Mouse (Mus musculus) liver, embryonic 18 days (tissue): ENCODE results near the gene Mblac1. TPM values are rescaled to one million over a fixed set of nuclear protein-coding genes. Genes with fewer than 3 reads are reported as not detected.

Experiments used
- polyA plus RNA-seq: library from polyadenylated mRNA; depleted of rRNA; stranded (reverse); fragments of >200 nt; gene quantifications from 2 replicates; pipeline ENCODE4 v1.2.3, GENCODE M21; 2012; rRNA removed

Mblac1 gene
- polyA plus RNA-seq: 1.7 and 1.8 TPM in 2 replicates

DNA sequence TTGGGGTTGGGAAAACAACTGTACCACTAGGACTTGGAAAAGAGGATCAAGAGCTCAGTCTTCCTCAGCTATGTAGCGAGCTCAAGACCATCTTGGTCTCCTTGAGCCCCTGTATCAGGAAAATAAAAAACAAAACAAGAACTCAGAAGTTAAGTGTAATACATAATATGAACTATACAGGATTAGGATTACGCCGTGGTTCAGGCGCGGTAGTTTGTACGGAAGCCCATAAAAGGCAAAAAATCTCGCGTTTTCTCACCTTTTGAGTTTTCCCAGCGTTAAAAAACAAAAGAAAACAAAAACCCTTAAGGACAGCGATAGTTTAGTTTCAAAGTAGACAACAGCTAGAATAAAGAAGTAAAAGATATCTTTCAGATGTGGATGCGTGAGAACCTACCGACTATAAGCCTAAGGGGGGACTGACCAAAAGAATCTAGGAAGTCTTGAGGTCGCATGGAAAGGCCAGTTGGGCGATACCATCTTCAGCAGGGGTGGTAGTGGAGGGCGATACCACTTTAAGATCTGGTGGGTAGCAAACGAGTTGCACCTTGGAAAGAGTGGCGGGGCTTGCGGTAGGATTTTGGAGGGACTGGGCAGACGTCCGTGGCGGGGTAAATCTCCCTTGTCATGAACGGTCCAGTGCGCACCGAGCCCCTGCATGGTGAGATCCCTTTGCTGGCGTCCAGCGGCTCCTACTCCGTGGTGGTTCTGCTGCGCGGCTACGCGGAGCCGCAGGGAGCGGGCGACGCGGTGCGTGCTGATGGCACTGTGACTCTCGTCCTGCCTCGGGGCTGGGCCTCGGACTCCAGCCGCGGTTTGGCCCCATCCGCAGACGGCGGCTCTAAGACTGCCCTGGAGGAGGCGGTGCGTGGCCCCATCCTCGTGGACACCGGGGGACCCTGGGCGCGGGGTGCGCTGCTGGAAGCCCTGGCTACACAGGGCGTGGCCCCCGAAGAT, at the start of gene Mblac1:
Mblac1 (plus strand) TSS at position 544 of the 957 bp plus-strand sequence.

DNA sequence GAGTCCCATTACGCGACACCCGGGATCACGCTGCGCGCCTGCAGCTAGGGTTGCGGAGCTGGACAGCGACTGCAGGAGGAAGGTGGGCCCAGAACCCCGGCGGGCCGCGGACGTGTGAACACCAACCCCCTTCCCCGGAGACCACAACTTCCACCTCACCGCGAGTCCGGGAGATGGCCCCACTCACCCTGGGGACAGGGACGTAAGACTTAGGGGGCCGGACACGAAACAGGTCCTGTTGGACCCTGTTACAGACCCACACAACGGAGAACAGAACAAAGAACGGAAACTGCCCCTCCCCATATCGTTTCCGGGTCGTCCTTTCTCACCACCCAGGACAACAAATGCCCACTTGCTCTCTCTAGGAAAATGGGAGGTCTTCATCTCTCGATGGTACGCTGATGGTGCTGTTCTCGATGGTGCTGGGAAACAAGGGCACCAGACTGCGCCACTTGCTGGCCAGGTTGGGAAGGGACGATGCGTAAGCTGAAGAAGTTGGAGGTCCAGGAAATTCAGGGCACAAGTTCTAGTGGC, 38.6 kb upstream of the Mblac1 start, which contains the start of gene Zfp113:
Zfp113 (minus strand) TSS at position 302 of the 534 bp plus-strand sequence.

DNA sequence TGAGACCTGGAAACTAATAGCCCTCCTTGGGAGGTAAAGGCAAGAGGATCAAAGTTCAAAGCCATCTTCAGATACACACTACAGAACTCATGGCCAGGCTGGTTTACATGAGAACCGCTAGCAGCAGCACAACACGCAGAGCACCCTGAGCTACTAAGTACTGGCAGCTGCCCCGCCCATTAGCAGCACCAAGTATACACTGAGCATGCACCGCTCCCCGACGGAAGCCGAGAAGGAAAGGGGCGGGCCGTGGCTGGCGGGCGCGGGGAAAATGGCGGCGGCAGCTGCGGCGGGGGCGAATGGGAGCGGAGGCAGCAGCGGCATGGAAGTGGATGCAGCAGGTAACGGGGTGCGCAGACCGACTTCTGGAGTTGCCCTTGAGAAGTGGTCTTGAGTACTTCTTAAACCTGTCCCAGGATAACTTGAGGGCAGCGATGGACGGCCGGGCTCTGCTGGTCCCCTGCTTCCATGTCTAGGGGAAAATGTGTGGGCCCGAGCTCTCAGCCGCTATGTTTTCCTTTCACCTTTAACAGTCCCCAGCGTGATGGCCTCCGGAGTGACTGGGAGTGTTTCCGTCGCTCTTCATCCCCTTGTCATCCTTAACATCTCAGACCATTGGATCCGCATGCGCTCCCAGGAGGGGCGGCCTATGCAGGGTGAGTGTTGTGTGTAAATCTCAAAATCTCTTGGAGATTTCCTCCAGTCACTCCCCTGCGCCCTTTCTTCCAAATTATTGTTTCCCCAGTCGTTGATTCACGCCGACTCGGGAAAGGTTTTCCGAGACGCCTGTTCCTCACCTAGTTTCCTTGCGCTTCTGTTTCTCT, 33.1 kb upstream of the Mblac1 start, which contains the start of gene Cops6:
Cops6 (plus strand) TSS at position 230 of the 824 bp plus-strand sequence.

DNA sequence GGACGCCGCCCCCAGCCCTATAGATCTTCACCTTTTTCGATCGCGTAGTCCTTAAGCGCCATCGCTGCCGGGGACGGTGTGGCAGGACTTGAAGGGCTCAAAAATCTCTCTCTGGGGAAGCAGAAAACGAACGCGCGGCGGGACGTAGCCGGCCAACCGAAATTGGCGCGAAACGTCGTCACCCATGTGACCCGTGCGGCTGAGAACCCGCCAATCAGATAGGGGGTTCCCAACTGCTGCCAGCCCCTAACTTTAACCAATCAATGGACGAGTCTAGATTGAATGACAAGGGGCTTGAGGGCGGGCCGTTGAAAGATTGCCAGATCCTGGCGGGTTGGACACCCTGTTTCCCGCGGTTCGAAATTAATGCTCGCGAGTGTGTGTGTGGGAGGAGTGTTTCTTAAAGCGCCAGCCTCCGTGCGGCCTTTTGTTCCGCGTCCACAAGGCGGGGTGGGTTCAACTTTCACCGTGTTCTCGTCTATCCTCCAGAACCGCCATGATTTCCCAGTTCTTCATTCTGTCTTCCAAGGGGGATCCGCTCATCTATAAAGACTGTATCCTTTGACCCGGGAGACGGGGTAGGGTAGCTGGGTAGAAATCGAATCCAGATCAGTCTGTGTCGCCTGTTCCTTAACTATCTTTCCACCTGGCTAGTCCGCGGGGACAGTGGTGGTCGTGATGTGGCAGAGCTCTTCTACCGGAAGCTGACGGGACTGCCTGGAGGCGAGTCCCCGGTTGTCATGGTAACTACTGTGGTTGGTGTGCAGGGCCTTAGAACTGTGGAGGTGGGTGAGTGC, 22.2 kb upstream of the Mblac1 start, which contains the start of the genes Ap4m1 and Mcm7:
Ap4m1 (plus strand) TSS at position 308 of the 797 bp plus-strand sequence.
Mcm7 (minus strand) TSS at position 728 of the 797 bp plus-strand sequence.

DNA sequence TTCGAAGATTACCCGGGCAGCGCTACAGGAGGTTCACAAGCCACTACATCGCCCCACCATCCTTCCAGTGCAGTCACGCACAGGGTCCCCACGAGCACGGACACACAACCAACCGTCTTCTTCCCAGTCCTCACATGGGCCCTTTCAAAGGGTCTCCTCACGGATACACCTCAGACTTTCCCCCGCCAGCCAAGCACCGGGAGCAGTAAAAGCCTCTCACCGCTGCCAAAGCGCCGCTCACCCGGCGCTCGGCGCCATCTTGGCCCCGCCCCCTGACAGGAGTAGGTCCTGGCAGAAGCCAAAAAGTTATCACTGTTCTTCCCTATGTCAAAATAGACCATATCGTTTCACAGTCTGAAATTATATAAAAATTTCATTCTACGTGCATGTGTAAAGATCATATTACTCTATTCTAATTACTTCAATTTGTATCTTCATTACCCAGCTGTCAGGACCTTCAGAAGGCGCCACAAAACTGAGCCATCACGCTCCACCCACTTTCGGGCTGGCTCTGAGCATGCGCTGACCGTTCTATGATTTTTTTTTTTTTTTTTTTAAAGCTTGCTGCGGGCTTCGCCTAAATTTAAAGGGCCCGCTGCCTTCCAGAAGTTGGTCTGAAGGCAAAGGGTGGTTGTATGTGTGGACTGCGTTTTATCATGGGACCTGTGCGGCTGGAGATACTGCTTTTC, 7.0 kb upstream of the Mblac1 start, which contains the start of the genes Taf6 and Cnpy4:
Taf6 (minus strand) TSS at position 502 of the 689 bp plus-strand sequence.
Cnpy4 (plus strand) TSS at position 536 of the 689 bp plus-strand sequence.

DNA sequence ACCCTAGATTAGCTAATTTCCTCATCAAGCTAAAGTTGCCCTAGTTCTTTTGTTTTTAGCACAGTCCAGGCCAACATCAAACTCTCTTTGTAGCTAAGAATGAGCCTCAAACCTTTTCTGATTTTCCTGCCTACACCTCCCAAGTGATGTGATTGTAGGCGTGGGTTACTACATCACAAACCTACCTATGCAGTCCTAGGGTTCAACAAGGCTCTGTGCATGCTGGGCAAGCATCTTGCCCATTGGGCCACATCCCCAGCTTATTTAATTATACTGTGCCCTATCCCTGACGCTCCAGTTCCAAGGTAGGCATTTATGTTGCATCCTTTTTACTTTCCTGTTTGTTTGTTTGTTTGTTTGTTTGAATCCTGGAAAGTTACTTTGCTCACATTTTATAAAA, 31.6 kb downstream of the Mblac1 start, which contains the start of gene Nxpe5:
Nxpe5 (plus strand) TSS at position 199 of the 400 bp plus-strand sequence.

Other genes starting within 250 kb of the Mblac1 start
- 0.30 and 0.49 TPM in 2 replicates for gene Gjc3, start 231.2 kb upstream of the Mblac1 start, polyA plus RNA-seq
- 584 and 631 TPM in 2 replicates for gene Azgp1, start 212.8 kb upstream of the Mblac1 start, polyA plus RNA-seq
- not detected in 2 replicates for gene Smok3a, start 173.1 kb upstream of the Mblac1 start, polyA plus RNA-seq
- gene Smok3b, start 172.9 kb upstream of the Mblac1 start, polyA plus RNA-seq: 0.01 TPM in 1 of 2 replicates, not detected in the other
- gene Smok3c, start 141.1 kb upstream of the Mblac1 start, polyA plus RNA-seq: not detected in 2 replicates
- gene Zkscan1, start 109.2 kb upstream of the Mblac1 start, polyA plus RNA-seq: 2.9 and 3.0 TPM in 2 replicates
- 10.0 and 10.6 TPM in 2 replicates for gene Zscan21, start 77.4 kb upstream of the Mblac1 start, polyA plus RNA-seq
- gene Zfp113, start 38.6 kb upstream of the Mblac1 start, polyA plus RNA-seq: 1.4 and 1.6 TPM in 2 replicates
- gene Cops6, start 33.2 kb upstream of the Mblac1 start, polyA plus RNA-seq: 113 and 134 TPM in 2 replicates
- gene Ap4m1, start 22.3 kb upstream of the Mblac1 start, polyA plus RNA-seq: 10.2 and 11.1 TPM in 2 replicates
- 65.8 and 67.1 TPM in 2 replicates for gene Mcm7, start 21.9 kb upstream of the Mblac1 start, polyA plus RNA-seq
- 23.8 and 24.7 TPM in 2 replicates for gene Taf6, start 6.9 kb upstream of the Mblac1 start, polyA plus RNA-seq
- 6.9 TPM in 2 replicates for gene Cnpy4, start 6.8 kb upstream of the Mblac1 start, polyA plus RNA-seq
- 0.12 and 0.16 TPM in 2 replicates for gene Nxpe5, start 31.6 kb downstream of the Mblac1 start, polyA plus RNA-seq
- 59.3 and 63.4 TPM in 2 replicates for gene Lamtor4, start 61.2 kb downstream of the Mblac1 start, polyA plus RNA-seq
- gene BC037034, start 69.7 kb downstream of the Mblac1 start, polyA plus RNA-seq: 20.7 and 25.8 TPM in 2 replicates
- gene Gal3st4, start 78.5 kb downstream of the Mblac1 start, polyA plus RNA-seq: 0.02 TPM in 2 replicates
- not detected in 2 replicates for gene Gm43720, start 85.6 kb downstream of the Mblac1 start, polyA plus RNA-seq
- gene Gpc2, start 85.7 kb downstream of the Mblac1 start, polyA plus RNA-seq: 1.5 and 2.1 TPM in 2 replicates
- gene Stag3, start 85.9 kb downstream of the Mblac1 start, polyA plus RNA-seq: 1.8 and 2.9 TPM in 2 replicates
- gene Pvrig, start 147.6 kb downstream of the Mblac1 start, polyA plus RNA-seq: 0.51 and 0.54 TPM in 2 replicates
- gene Zfp157, start 247.2 kb downstream of the Mblac1 start, polyA plus RNA-seq: 2.7 TPM in 2 replicates